Mouse (Mus musculus): ENCODE results near the gene C77080.

- TF ChIP-seq CTCF (IDR thresholded peaks at IDR 0.05) = no peak; the same call in 1 of the 2 replicates
- TF ChIP-seq EP300 (IDR thresholded peaks at IDR 0.05) = no peak
Measured at GRCm38 (mm10) chr4:129223421-129224281, 37.6 kb downstream of the C77080 start.
